Mouse (Mus musculus) hindbrain, embryonic 13.5 days (tissue): ENCODE measurements around the gene Knop1. TPM values are rescaled to one million over a fixed set of nuclear protein-coding genes. Genes with fewer than 3 reads are reported as not detected.

Experiments used
- ATAC-seq: fragments of 200-750 bp; cut with Nextera tagmentation; 2 replicates; pipeline ENCODE4 v1.8.0; 2017; ENCODE audit warnings: moderate TSS enrichment; ENCODE audit not compliant: low FRiP score
- H3K27ac ChIP-seq: fragments of 300-500 bp; sonication (generic); 2 replicates; pipeline ENCODE4 v1.5.1; 2015; ENCODE audit warnings: inconsistent platforms, mild to moderate bottlenecking, moderate library complexity
- H3K27me3 ChIP-seq: fragments of 300-500 bp; sonication (generic); 2 replicates; pipeline ENCODE4 v1.6.1; 2015; ENCODE audit warnings: mild to moderate bottlenecking, inconsistent platforms
- H3K36me3 ChIP-seq: fragments of 300-500 bp; sonication (generic); 2 replicates; pipeline ENCODE4 v1.6.1; 2015; ENCODE audit warnings: mild to moderate bottlenecking, inconsistent platforms
- H3K4me1 ChIP-seq: fragments of 300-500 bp; sonication (generic); replicated peaks from 2 replicates; pipeline ENCODE4 v1.6.1; 2015; ENCODE audit warnings: inconsistent platforms
- H3K4me2 ChIP-seq: fragments of 300-500 bp; sonication (generic); 2 replicates; pipeline ENCODE4 v1.6.1; 2015; ENCODE audit warnings: inconsistent platforms, mild to moderate bottlenecking, moderate library complexity
- H3K4me3 ChIP-seq: fragments of 300-500 bp; sonication (generic); 2 replicates; pipeline ENCODE4 v1.5.1; 2015; ENCODE audit warnings: mild to moderate bottlenecking, inconsistent platforms
- H3K9ac ChIP-seq: fragments of 300-500 bp; sonication (generic); 2 replicates; pipeline ENCODE4 v1.6.1; 2015; ENCODE audit warnings: mild to moderate bottlenecking, inconsistent platforms
- H3K9me3 ChIP-seq: fragments of 300-500 bp; sonication (generic); 2 replicates; pipeline ENCODE4 v1.6.1; 2016; ENCODE audit warnings: inconsistent platforms
- WGBS: fragments of 180-500 bp; shearing (Covaris S2); methylation state at CpG from one replicate; pipeline ENCODE4 v1.1.7; 2015; 5-methylcytosine and 5-hydroxymethylcytosine counted together
- polyA plus RNA-seq: library from polyadenylated mRNA; unstranded; fragments of >200 nt; fragmentation: Nextera tagmentation; extraction: Ambion mirVana; gene quantifications from 2 replicates; pipeline ENCODE4 v1.2.1, GENCODE M21; 2015

The Knop1 gene
- polyA plus RNA-seq, 1 experiment from 2014 or later, result 102 TPM

- Histone ChIP-seq H3K4me2 (no peak overlapping the region), H3K27ac (no peak overlapping the region), H3K9me3 (no peaks in the 10 kb centered on the region), H3K36me3 (no peaks in the 10 kb centered on the region), H3K9ac (no peak overlapping the region), H3K27me3 (no peaks in the 10 kb centered on the region), H3K4me1 (no peaks in the 10 kb centered on the region), H3K4me3 (no peak overlapping the region)
- WGBS, result 81% methylated on average over 3 of the region's 3 CpGs
- no peak for ATAC-seq
These were observed 23.5 kb upstream of the Knop1 start for GRCm38 (mm10) chr7:118879466-118880029.

- Histone ChIP-seq H3K27me3 (no peaks in the 10 kb centered on the region), H3K4me2 (no peak overlapping the region), H3K4me3 (no peak overlapping the region), H3K9me3 (no peaks in the 10 kb centered on the region), H3K36me3 (no peaks in the 10 kb centered on the region), H3K9ac (no peak overlapping the region), H3K27ac (no peak overlapping the region), H3K4me1 (no peaks in the 10 kb centered on the region)
- 83% methylated on average over 2 of the region's 2 CpGs for WGBS
- ATAC-seq, result no peak
These were observed 9.3 kb upstream of the Knop1 start for GRCm38 (mm10) chr7:118865362-118865761.

GRCm38 (mm10) chr7:118858640-118859039 lies 2.6 kb upstream of the Knop1 start:
- Histone ChIP-seq H3K27me3 (no peaks in the 10 kb centered on the region), H3K4me2 (no peak overlapping the region), H3K36me3 (0 out of 2 replicates have a peak, but pooled peaks cover 3% of the 10 kb centered on the region), H3K4me3 (no peak overlapping the region), H3K4me1 (peaks cover 23% of the 10 kb centered on the region), H3K9ac (no peak overlapping the region), H3K27ac (no peak overlapping the region), H3K9me3 (no peaks in the 10 kb centered on the region; the same call in 1 of the 2 replicates)
- WGBS, result 100% methylated on average over 1 of the region's 1 CpGs
- no peak for ATAC-seq

- peak within 1 kb of the TSS; percentile 87 for H3K4me3 ChIP-seq
- ATAC-seq, result peak; percentile 98
- WGBS, result under 1% methylated on average over 57 of the region's 57 CpGs
These were observed 730 bp downstream of the Knop1 start, which contains the start of gene Iqck for GRCm38 (mm10) chr7:118855171-118855876. Gene Iqck, plus strand, starts transcription at chr7:118855752.

GRCm38 (mm10) chr7:118854606-118855005 lies 1.4 kb downstream of the Knop1 start:
- H3K36me3 ChIP-seq, result peaks cover 42% of the 10 kb centered on the region
- H3K27ac ChIP-seq, result 0 out of 2 replicates have a peak overlapping the region, but pooled peaks have one; percentile 88
- H3K4me2 ChIP-seq, result peak overlapping the region; percentile 91
- peak overlapping the region; percentile 87 for H3K4me3 ChIP-seq
- peaks cover 31% of the 10 kb centered on the region for H3K4me1 ChIP-seq
- H3K9me3 ChIP-seq, result no peaks in the 10 kb centered on the region
- WGBS, result 21% methylated on average over 3 of the region's 3 CpGs
- H3K9ac ChIP-seq, result peak overlapping the region; percentile 84
- no peak for ATAC-seq
- H3K27me3 ChIP-seq, result no peaks in the 10 kb centered on the region

More at GRCm38 (mm10) chr7:118855171-118855876, 730 bp downstream of the Knop1 start, which contains the start of gene Iqck:
- peak within 1 kb of the TSS; percentile 84 for H3K9ac ChIP-seq
- H3K36me3 ChIP-seq, result peaks cover 34% of the 10 kb centered on the region
- peak within 1 kb of the TSS; percentile 91 for H3K4me2 ChIP-seq
- no peaks in the 10 kb centered on the region; the same call in 1 of the 2 replicates for H3K9me3 ChIP-seq
- H3K27ac ChIP-seq, result peak within 1 kb of the TSS; percentile 88
- H3K4me1 ChIP-seq, result peaks cover 31% of the 10 kb centered on the region
- no peaks in the 10 kb centered on the region for H3K27me3 ChIP-seq

GRCm38 (mm10) chr7:118852611-118853010 lies 3.4 kb downstream of the Knop1 start:
- Histone ChIP-seq H3K9me3 (no peaks in the 10 kb centered on the region), H3K27ac (no peak overlapping the region), H3K4me1 (peaks cover 31% of the 10 kb centered on the region), H3K4me3 (no peak overlapping the region), H3K4me2 (no peak overlapping the region), H3K36me3 (peaks cover 58% of the 10 kb centered on the region), H3K27me3 (no peaks in the 10 kb centered on the region), H3K9ac (no peak overlapping the region)
- WGBS, result 97% methylated on average over 4 of the region's 4 CpGs
- ATAC-seq, result no peak

GRCm38 (mm10) chr7:118851571-118851970 lies 4.5 kb downstream of the Knop1 start:
- Histone ChIP-seq H3K36me3 (peaks cover 69% of the 10 kb centered on the region), H3K4me3 (no peak overlapping the region), H3K9me3 (no peaks in the 10 kb centered on the region), H3K27ac (no peak overlapping the region), H3K4me1 (peaks cover 29% of the 10 kb centered on the region), H3K4me2 (no peak overlapping the region), H3K9ac (no peak overlapping the region), H3K27me3 (no peaks in the 10 kb centered on the region)
- 97% methylated on average over 7 of the region's 7 CpGs for WGBS
- ATAC-seq, result no peak

GRCm38 (mm10) chr7:118850676-118851290 lies 5.3 kb downstream of the Knop1 start:
- Histone ChIP-seq H3K4me1 (peaks cover 23% of the 10 kb centered on the region), H3K27me3 (no peaks in the 10 kb centered on the region), H3K4me3 (no peak overlapping the region), H3K9me3 (no peaks in the 10 kb centered on the region), H3K9ac (no peak overlapping the region), H3K27ac (no peak overlapping the region), H3K4me2 (no peak overlapping the region), H3K36me3 (peaks cover 76% of the 10 kb centered on the region)
- 75% methylated on average over 9 of the region's 9 CpGs for WGBS
- no peak for ATAC-seq

GRCm38 (mm10) chr7:118849543-118850250 lies 6.4 kb downstream of the Knop1 start:
- WGBS, result 89% methylated on average over 5 of the region's 5 CpGs

GRCm38 (mm10) chr7:118848796-118849195 lies 7.3 kb downstream of the Knop1 start:
- H3K4me1 ChIP-seq, result peaks cover 10% of the 10 kb centered on the region

More at GRCm38 (mm10) chr7:118849543-118850250, 6.4 kb downstream of the Knop1 start:
- peaks cover 87% of the 10 kb centered on the region for H3K36me3 ChIP-seq
- no peaks in the 10 kb centered on the region for H3K9me3 ChIP-seq
- H3K9ac ChIP-seq, result no peak overlapping the region
- no peak for ATAC-seq
- H3K27ac ChIP-seq, result no peak overlapping the region
- H3K27me3 ChIP-seq, result no peaks in the 10 kb centered on the region
- peaks cover 19% of the 10 kb centered on the region for H3K4me1 ChIP-seq
- no peak overlapping the region for H3K4me2 ChIP-seq
- H3K4me3 ChIP-seq, result no peak overlapping the region

GRCm38 (mm10) chr7:118846329-118846728 lies 9.7 kb downstream of the Knop1 start:
- peaks cover 9% of the 10 kb centered on the region for H3K4me1 ChIP-seq
- WGBS, result 95% methylated on average over 4 of the region's 4 CpGs
- no peak overlapping the region for H3K4me2 ChIP-seq
- no peaks in the 10 kb centered on the region for H3K9me3 ChIP-seq
- no peak for ATAC-seq
- H3K9ac ChIP-seq, result no peak overlapping the region
- peaks cover 100% of the 10 kb centered on the region for H3K36me3 ChIP-seq
- H3K27me3 ChIP-seq, result no peaks in the 10 kb centered on the region
- no peak overlapping the region for H3K27ac ChIP-seq
- no peak overlapping the region for H3K4me3 ChIP-seq

More at GRCm38 (mm10) chr7:118848796-118849195, 7.3 kb downstream of the Knop1 start:
- H3K9me3 ChIP-seq, result no peaks in the 10 kb centered on the region
- no peak for ATAC-seq
- H3K4me2 ChIP-seq, result no peak overlapping the region
- H3K4me3 ChIP-seq, result no peak overlapping the region
- peaks cover 96% of the 10 kb centered on the region for H3K36me3 ChIP-seq
- H3K9ac ChIP-seq, result no peak overlapping the region
- 92% methylated on average over 10 of the region's 10 CpGs for WGBS
- H3K27ac ChIP-seq, result no peak overlapping the region
- H3K27me3 ChIP-seq, result no peaks in the 10 kb centered on the region

GRCm38 (mm10) chr7:118845141-118845540 lies 10.9 kb downstream of the Knop1 start:
- Histone ChIP-seq H3K4me1 (peaks cover 13% of the 10 kb centered on the region), H3K4me3 (no peak overlapping the region), H3K27me3 (no peaks in the 10 kb centered on the region), H3K27ac (no peak overlapping the region), H3K4me2 (no peak overlapping the region), H3K9me3 (no peaks in the 10 kb centered on the region), H3K36me3 (peaks cover 100% of the 10 kb centered on the region), H3K9ac (no peak overlapping the region)
- WGBS, result 88% methylated on average over 5 of the region's 5 CpGs
- no peak for ATAC-seq
